Mouse (Mus musculus): ENCODE data around the gene Htr1f. TPM values are rescaled to one million over a fixed set of nuclear protein-coding genes. Genes with fewer than 3 reads are reported as not detected.

Gene Htr1f
- total and polyA plus RNA-seq, 3 experiments, result not detected

GRCm38 (mm10) chr16:65017566-65017965 lies 88.1 kb downstream of the Htr1f start:
- no peaks in the 10 kb centered on the region for H3K27me3 ChIP-seq (ENCODE audit: control insufficient read depth in 1 of 2, insufficient read depth in 2 of 2, low read length in 2 of 2)
- H3K79me2 ChIP-seq (ENCODE audit: control insufficient read depth, insufficient read depth, low read length, poor library complexity), result no peaks in the 10 kb centered on the region
- no peak for TF ChIP-seq ELF1 (IDR thresholded peaks at IDR 0.05; ENCODE audit: low read depth, low read length)
- H3K4me1 ChIP-seq (ENCODE audit: control insufficient read depth in 1 of 2, insufficient read depth in 2 of 2, low read length in 2 of 2), result no peaks in the 10 kb centered on the region
- H3K36me3 ChIP-seq (ENCODE audit: control insufficient read depth in 1 of 2, insufficient read depth in 2 of 2, low read length in 2 of 2), result no peaks in the 10 kb centered on the region
- H3K4me3 ChIP-seq (ENCODE audit: control insufficient read depth in 1 of 2, insufficient read depth in 1 of 2, low read depth in 2 of 2, low read length in 2 of 2), result no peak overlapping the region
- H3K9ac ChIP-seq (ENCODE audit: control insufficient read depth, low read depth, low read length, poor library complexity, severe bottlenecking), result no peak overlapping the region
- no peak for DNase-seq (ENCODE audit: low read depth, low spot score)
- H3K27ac ChIP-seq (ENCODE audit: control insufficient read depth, low read depth, low read length), result no peak overlapping the region
- no peaks in the 10 kb centered on the region for H3K9me3 ChIP-seq (replicated peaks; ENCODE audit: insufficient read depth, low read length)

GRCm38 (mm10) chr16:65015241-65015640 lies 90.4 kb downstream of the Htr1f start:
- no peak overlapping the region for H3K27ac ChIP-seq (ENCODE audit: control insufficient read depth, low read depth, low read length)
- no peaks in the 10 kb centered on the region for H3K36me3 ChIP-seq (ENCODE audit: control insufficient read depth in 1 of 2, insufficient read depth in 2 of 2, low read length in 2 of 2)
- H3K9me3 ChIP-seq (replicated peaks; ENCODE audit: insufficient read depth, low read length), result no peaks in the 10 kb centered on the region
- no peak for DNase-seq (ENCODE audit: low read depth, low spot score)
- H3K9ac ChIP-seq (ENCODE audit: control insufficient read depth, low read depth, low read length, poor library complexity, severe bottlenecking), result no peak overlapping the region
- no peaks in the 10 kb centered on the region for H3K27me3 ChIP-seq (ENCODE audit: control insufficient read depth in 1 of 2, insufficient read depth in 2 of 2, low read length in 2 of 2)
- no peaks in the 10 kb centered on the region for H3K4me1 ChIP-seq (ENCODE audit: control insufficient read depth in 1 of 2, insufficient read depth in 2 of 2, low read length in 2 of 2)
- H3K79me2 ChIP-seq (ENCODE audit: control insufficient read depth, insufficient read depth, low read length, poor library complexity), result no peaks in the 10 kb centered on the region
- no peak overlapping the region for H3K4me3 ChIP-seq (ENCODE audit: control insufficient read depth in 1 of 2, insufficient read depth in 1 of 2, low read depth in 2 of 2, low read length in 2 of 2)
- TF ChIP-seq MYC (IDR thresholded peaks at IDR 0.05; ENCODE audit: low read depth, low read length) (no peak), TAL1 (IDR thresholded peaks at IDR 0.05; ENCODE audit: low read length) (no peak), SMC3 (IDR thresholded peaks at IDR 0.05; ENCODE audit: low read depth, low read length) (no peak), GABPA (IDR thresholded peaks at IDR 0.05; ENCODE audit: low read depth, low read length) (no peak)

- TF ChIP-seq MAX (IDR thresholded peaks at IDR 0.05; ENCODE audit: low read length), result no peak
- no peak for TF ChIP-seq RAD21 (IDR thresholded peaks at IDR 0.05; ENCODE audit: low read depth, low read length)
- TF ChIP-seq SMC3 (IDR thresholded peaks at IDR 0.05; ENCODE audit: low read depth, low read length), result no peak
- no peak for TF ChIP-seq MYB (IDR thresholded peaks at IDR 0.05; ENCODE audit: low read depth, low read length)
- TF ChIP-seq CTCF (IDR thresholded peaks at IDR 0.05 in 2 of 3, conservative IDR thresholded peaks at IDR 0.05 in 1 of 3; ENCODE audit: control insufficient read depth in 1 of 3, insufficient read depth in 1 of 3, low read depth in 2 of 3, low read length in 3 of 3, poor library complexity in 1 of 3, severe bottlenecking in 1 of 3), result no peak
- Histone ChIP-seq H3K4me3 (ENCODE audit: control insufficient read depth in 1 of 2, insufficient read depth in 1 of 2, low read depth in 2 of 2, low read length in 2 of 2) (no peak overlapping the region), H3K27ac (ENCODE audit: control insufficient read depth, low read depth, low read length) (no peak overlapping the region), H3K9me3 (replicated peaks; ENCODE audit: insufficient read depth, low read length) (no peaks in the 10 kb centered on the region), H3K27me3 (ENCODE audit: control insufficient read depth in 1 of 2, insufficient read depth in 2 of 2, low read length in 2 of 2) (no peaks in the 10 kb centered on the region), H3K79me2 (ENCODE audit: control insufficient read depth, insufficient read depth, low read length, poor library complexity) (no peaks in the 10 kb centered on the region), H3K36me3 (ENCODE audit: control insufficient read depth in 1 of 2, insufficient read depth in 2 of 2, low read length in 2 of 2) (no peaks in the 10 kb centered on the region), H3K4me1 (ENCODE audit: control insufficient read depth in 1 of 2, insufficient read depth in 2 of 2, low read length in 2 of 2) (no peaks in the 10 kb centered on the region), H3K9ac (ENCODE audit: control insufficient read depth, low read depth, low read length, poor library complexity, severe bottlenecking) (no peak overlapping the region)
- DNase-seq (ENCODE audit: low read depth, low spot score), result no peak
Measured at GRCm38 (mm10) chr16:65001993-65002821, 103.4 kb downstream of the Htr1f start.
